Mouse (Mus musculus): ENCODE results near the gene Atg4d. TPM values are rescaled to one million over a fixed set of nuclear protein-coding genes. Genes with fewer than 3 reads are reported as not detected.
A peak's percentile ranks its signal among the peaks of the same experiment; 100 is the strongest.
"Not testable (repeated sequence)": the region's sequence is repeated elsewhere in the genome, so short reads cannot be mapped to it uniquely, and the experiment has no call there.

Gene Atg4d
- 42.7 TPM for polyA plus RNA-seq (2021)

GRCm38 (mm10) chr9:21265000-21265561 is at the start of gene Atg4d:
Gene Atg4d (plus strand): TSS chr9:21265293.
- H3K27me3 ChIP-seq = no peaks in the 10 kb centered on the region
- ATAC-seq = peak; percentile 87
- in situ Hi-C loops (cut with MboI; ENCODE audit: low pct_unique_long_range_greater_than_20kb) = no loop called here
- DNase-seq (ENCODE audit: low read depth, low spot score) = peak; percentile 85
- ChIA-PET CTCF (interaction anchor here (0.9 to 2.0 kb wide), 2 partner anchors 24 to 105 kb away, joined by 3 to 6 read pairs; no protein-coding TSS in a partner anchor), POLR2A (interaction anchor here (0.7 to 1.5 kb wide), 6 partner anchors 9 to 92 kb away, joined by 3 to 5 read pairs (median 4); partner anchors contain the start of gene Keap1)
- no peak for TF ChIP-seq CTCF (IDR thresholded peaks at IDR 0.05)

- CTCF ChIA-PET = no interaction called here
These were observed 48.8 kb upstream of the Atg4d start for GRCm38 (mm10) chr9:21216050-21216841.

GRCm38 (mm10) chr9:21219820-21220219 is 45.3 kb upstream of the Atg4d start:
- no peaks in the 10 kb centered on the region for H3K27me3 ChIP-seq
- in situ Hi-C loops (cut with MboI; ENCODE audit: low pct_unique_long_range_greater_than_20kb) = no loop called here
- ATAC-seq = no peak

More at GRCm38 (mm10) chr9:21216050-21216841, 48.8 kb upstream of the Atg4d start:
- in situ Hi-C loops (cut with MboI; ENCODE audit: low pct_unique_long_range_greater_than_20kb) = no loop called here
- DNase-seq (ENCODE audit: low read depth, low spot score) (no peak), ATAC-seq (no peak)
- POLR2A ChIA-PET = no interaction called here
- no peaks in the 10 kb centered on the region for H3K27me3 ChIP-seq
- no peak for TF ChIP-seq CTCF (IDR thresholded peaks at IDR 0.05)

GRCm38 (mm10) chr9:21220490-21221382 is 44.4 kb upstream of the Atg4d start:
- ATAC-seq (peak; percentile 92), DNase-seq (ENCODE audit: low read depth, low spot score) (peak; percentile 70)
- no peaks in the 10 kb centered on the region for H3K27me3 ChIP-seq
- CTCF ChIA-PET = interaction anchor here (0.6 to 2.7 kb wide), 30 partner anchors 9 to 317 kb away, joined by 3 to 14 read pairs (median 4); partner anchors contain the start of gene Slc44a2
- POLR2A ChIA-PET = no interaction called here
- TF ChIP-seq CTCF (IDR thresholded peaks at IDR 0.05) = peak; percentile 98
- in situ Hi-C loops (cut with MboI; ENCODE audit: low pct_unique_long_range_greater_than_20kb) = no loop called here

More at GRCm38 (mm10) chr9:21219820-21220219, 45.3 kb upstream of the Atg4d start:
- ChIA-PET POLR2A (no interaction called here), CTCF (interaction anchor here (0.7 to 2.7 kb wide), 20 partner anchors 9 to 102 kb away, joined by 3 to 14 read pairs (median 4); no protein-coding TSS in a partner anchor)
- DNase-seq (ENCODE audit: low read depth, low spot score) = no peak
- TF ChIP-seq CTCF (IDR thresholded peaks at IDR 0.05) = no peak

GRCm38 (mm10) chr9:21221383-21221929 is 43.6 kb upstream of the Atg4d start:
- in situ Hi-C loops (cut with MboI; ENCODE audit: low pct_unique_long_range_greater_than_20kb) = no loop called here
- ATAC-seq (no peak), DNase-seq (ENCODE audit: low read depth, low spot score) (no peak)
- CTCF ChIA-PET = interaction anchor here (0.7 to 2.7 kb wide), 18 partner anchors 12 to 225 kb away, joined by 3 to 14 read pairs (median 4); partner anchors contain the start of gene Slc44a2
- no peaks in the 10 kb centered on the region for H3K27me3 ChIP-seq
- POLR2A ChIA-PET = no interaction called here
- TF ChIP-seq CTCF (IDR thresholded peaks at IDR 0.05) = peak; percentile 63

- POLR2A ChIA-PET = interaction anchor here (0.6 to 1.1 kb wide), 3 partner anchors 54 to 192 kb away, joined by 3 to 6 read pairs (median 3); no protein-coding TSS in a partner anchor
- ATAC-seq; H3K27me3 ChIP-seq; in situ Hi-C loops (cut with MboI; ENCODE audit: low pct_unique_long_range_greater_than_20kb); DNase-seq (ENCODE audit: low read depth, low spot score): not testable (repeated sequence)
- CTCF ChIA-PET = interaction anchor here (1.1 to 1.2 kb wide), 3 partner anchors 15 to 134 kb away, joined by 3 read pairs; no protein-coding TSS in a partner anchor
These were observed 41.6 kb upstream of the Atg4d start for GRCm38 (mm10) chr9:21223490-21223889.

- ATAC-seq = no peak
These were observed 41.2 kb upstream of the Atg4d start for GRCm38 (mm10) chr9:21223906-21224305.

GRCm38 (mm10) chr9:21224576-21225414 is 40.3 kb upstream of the Atg4d start:
- CTCF ChIA-PET = interaction anchor here (1.3 kb wide), 1 partner anchor 11 kb away, joined by 3 read pairs; no protein-coding TSS in a partner anchor
- ATAC-seq = peak; percentile 46
- no peak for DNase-seq (ENCODE audit: low read depth, low spot score)
- POLR2A ChIA-PET = no interaction called here
- in situ Hi-C loops (cut with MboI; ENCODE audit: low pct_unique_long_range_greater_than_20kb) = no loop called here
- TF ChIP-seq CTCF (IDR thresholded peaks at IDR 0.05) = no peak
- no peaks in the 10 kb centered on the region for H3K27me3 ChIP-seq

More at GRCm38 (mm10) chr9:21223906-21224305, 41.2 kb upstream of the Atg4d start:
- CTCF ChIA-PET = interaction anchor here (1.2 kb wide), 2 partner anchors 14 to 20 kb away, joined by 3 read pairs; no protein-coding TSS in a partner anchor
- no peak for DNase-seq (ENCODE audit: low read depth, low spot score)
- POLR2A ChIA-PET = interaction anchor here (0.6 to 1.1 kb wide), 2 partner anchors 55 to 193 kb away, joined by 3 to 6 read pairs; no protein-coding TSS in a partner anchor
- in situ Hi-C loops (cut with MboI; ENCODE audit: low pct_unique_long_range_greater_than_20kb) = no loop called here
- no peaks in the 10 kb centered on the region for H3K27me3 ChIP-seq
- TF ChIP-seq CTCF (IDR thresholded peaks at IDR 0.05) = no peak

- ChIA-PET CTCF (interaction anchor here (1.3 kb wide), 1 partner anchor 10 kb away, joined by 3 read pairs; no protein-coding TSS in a partner anchor), POLR2A (interaction anchor here (0.6 kb wide), 1 partner anchor 42 kb away, joined by 3 read pairs; no protein-coding TSS in a partner anchor)
- no peak for DNase-seq (ENCODE audit: low read depth, low spot score)
- no peak for TF ChIP-seq CTCF (IDR thresholded peaks at IDR 0.05)
- in situ Hi-C loops (cut with MboI; ENCODE audit: low pct_unique_long_range_greater_than_20kb) = no loop called here
- no peak for ATAC-seq
- H3K27me3 ChIP-seq = no peaks in the 10 kb centered on the region
These were observed 39.7 kb upstream of the Atg4d start for GRCm38 (mm10) chr9:21225415-21225758.

Data from Patski (cell line).